Mouse (Mus musculus): Measurements from ENCODE around the gene Tor4a.

GRCm38 (mm10) chr2:25229582-25229981 is 32.9 kb upstream of the Tor4a start:
- no peak for TF ChIP-seq ZNF384 (IDR thresholded peaks at IDR 0.05; ENCODE audit: low read depth, low read length)
- no peak for TF ChIP-seq ZC3H11A (IDR thresholded peaks at IDR 0.05; ENCODE audit: borderline replicate concordance, low read depth, low read length)
- no peak for TF ChIP-seq MAFK (IDR thresholded peaks at IDR 0.05; ENCODE audit: insufficient read depth, low read depth, low read length)

All from ES-E14 (cell line).